Mouse (Mus musculus): ENCODE measurements around the gene Sort1. TPM values are rescaled to one million over a fixed set of nuclear protein-coding genes. Genes with fewer than 3 reads are reported as not detected.
A peak's percentile ranks its signal among the peaks of the same experiment; 100 is the strongest.

Gene Sort1
- polyA plus RNA-seq, 1 experiment from 2014 or later: 32.4 TPM

DNA sequence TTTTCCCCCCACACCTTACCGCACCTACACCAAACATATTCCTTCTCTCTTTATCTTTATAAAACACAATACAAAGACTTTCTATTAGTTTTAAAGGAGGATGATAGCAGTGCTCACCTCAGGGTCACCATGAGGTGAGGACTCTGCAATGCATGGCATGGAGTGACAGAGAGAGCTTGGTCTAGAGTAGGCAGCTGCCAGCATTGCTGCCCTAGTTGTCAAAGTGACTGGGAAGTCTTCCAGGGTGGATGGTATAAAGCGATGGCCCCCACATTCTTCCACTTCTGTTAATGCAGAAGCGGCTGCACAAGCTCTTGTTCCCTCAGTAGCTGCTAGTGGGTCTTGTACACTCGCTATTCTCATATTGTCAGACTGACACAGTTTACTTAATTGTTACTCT, 29.3 kb downstream of the Sort1 start:
- Histone ChIP-seq H3K9ac (no peak overlapping the region), H3K4me1 (replicated peaks) (peaks cover 24% of the 10 kb centered on the region), H3K36me3 (peaks cover 26% of the 10 kb centered on the region), H3K9me3 (replicated peaks) (no peaks in the 10 kb centered on the region), H3K4me2 (no peak overlapping the region), H3K27ac (ENCODE audit: poor library complexity, severe bottlenecking) (no peak overlapping the region), H3K4me3 (no peak overlapping the region), H3K27me3 (replicated peaks) (no peaks in the 10 kb centered on the region)
- no peak for ATAC-seq (ENCODE audit: insufficient number of reproducible peaks, low FRiP score)
- 83% methylated on average over 4 of the region's 4 CpGs for WGBS

DNA sequence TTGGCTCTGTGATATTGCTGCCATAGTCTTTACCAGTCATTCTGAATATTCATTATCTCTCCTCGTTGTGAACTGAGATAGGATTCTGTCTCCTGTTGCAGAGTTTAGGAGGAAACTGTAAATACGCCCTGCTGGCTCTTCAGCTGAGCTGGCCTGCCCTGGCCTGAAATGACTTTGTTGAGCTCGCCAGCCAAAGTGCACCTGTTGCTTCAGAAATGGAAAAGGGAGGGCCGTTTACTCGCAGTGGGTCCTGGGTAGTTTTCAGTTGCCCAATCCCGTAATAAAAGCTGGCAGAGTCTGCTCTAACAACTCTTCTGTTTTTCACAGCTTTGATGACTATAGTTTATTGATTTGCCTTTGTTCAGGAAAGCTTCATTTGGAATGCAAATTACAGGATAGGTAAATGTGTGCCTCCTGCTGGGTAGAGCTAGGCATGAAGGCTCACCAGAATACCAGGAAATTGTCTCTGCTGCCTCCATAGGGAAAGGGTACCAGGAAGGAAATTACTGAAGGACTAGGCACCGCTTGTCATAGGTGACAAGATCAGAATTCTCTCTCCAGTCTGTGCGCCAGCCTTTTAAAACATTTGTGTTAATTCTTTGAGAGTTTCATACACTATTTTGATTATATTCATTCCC, 30.3 kb downstream of the Sort1 start:
- Histone ChIP-seq H3K4me3 (no peak overlapping the region), H3K27me3 (replicated peaks) (no peaks in the 10 kb centered on the region), H3K9me3 (replicated peaks) (no peaks in the 10 kb centered on the region), H3K27ac (ENCODE audit: poor library complexity, severe bottlenecking) (no peak overlapping the region), H3K4me1 (replicated peaks) (peaks cover 22% of the 10 kb centered on the region), H3K36me3 (peaks cover 21% of the 10 kb centered on the region), H3K9ac (no peak overlapping the region), H3K4me2 (no peak overlapping the region)
- 69% methylated on average over 8 of the region's 8 CpGs for WGBS
- ATAC-seq (ENCODE audit: insufficient number of reproducible peaks, low FRiP score): no peak

GRCm38 (mm10) chr3:108318517-108318916, 34.6 kb downstream of the Sort1 start:
- Histone ChIP-seq H3K9ac (no peak overlapping the region), H3K4me3 (no peak overlapping the region), H3K9me3 (replicated peaks) (no peaks in the 10 kb centered on the region), H3K4me1 (replicated peaks) (peaks cover 34% of the 10 kb centered on the region), H3K36me3 (peaks cover 8% of the 10 kb centered on the region), H3K27ac (ENCODE audit: poor library complexity, severe bottlenecking) (no peak overlapping the region), H3K27me3 (replicated peaks) (no peaks in the 10 kb centered on the region), H3K4me2 (no peak overlapping the region)
- 51% methylated on average over 2 of the region's 2 CpGs for WGBS
- no peak for ATAC-seq (ENCODE audit: insufficient number of reproducible peaks, low FRiP score)

- H3K27ac ChIP-seq (ENCODE audit: poor library complexity, severe bottlenecking): no peak overlapping the region
- WGBS: 51% methylated on average over 4 of the region's 4 CpGs
- peaks cover 49% of the 10 kb centered on the region for H3K4me1 ChIP-seq (replicated peaks)
- no peak overlapping the region for H3K4me2 ChIP-seq
- H3K9me3 ChIP-seq (replicated peaks): no peaks in the 10 kb centered on the region
- no peaks in the 10 kb centered on the region for H3K27me3 ChIP-seq (replicated peaks)
- no peak overlapping the region for H3K4me3 ChIP-seq
- ATAC-seq (ENCODE audit: insufficient number of reproducible peaks, low FRiP score): no peak
- H3K9ac ChIP-seq: 0 out of 2 replicates have a peak overlapping the region, but pooled peaks have one; percentile 24
- H3K36me3 ChIP-seq: peaks cover 17% of the 10 kb centered on the region
These were observed 37.8 kb downstream of the Sort1 start for GRCm38 (mm10) chr3:108321671-108322070.

- Histone ChIP-seq H3K4me1 (replicated peaks) (peaks cover 53% of the 10 kb centered on the region), H3K36me3 (peaks cover 20% of the 10 kb centered on the region), H3K27ac (ENCODE audit: poor library complexity, severe bottlenecking) (no peak overlapping the region), H3K9me3 (replicated peaks) (no peaks in the 10 kb centered on the region), H3K4me3 (no peak overlapping the region), H3K27me3 (replicated peaks) (no peaks in the 10 kb centered on the region), H3K9ac (no peak overlapping the region), H3K4me2 (no peak overlapping the region)
- no peak for ATAC-seq (ENCODE audit: insufficient number of reproducible peaks, low FRiP score)
- 76% methylated on average over 4 of the region's 4 CpGs for WGBS
These were observed 38.3 kb downstream of the Sort1 start for GRCm38 (mm10) chr3:108322136-108322535.

DNA sequence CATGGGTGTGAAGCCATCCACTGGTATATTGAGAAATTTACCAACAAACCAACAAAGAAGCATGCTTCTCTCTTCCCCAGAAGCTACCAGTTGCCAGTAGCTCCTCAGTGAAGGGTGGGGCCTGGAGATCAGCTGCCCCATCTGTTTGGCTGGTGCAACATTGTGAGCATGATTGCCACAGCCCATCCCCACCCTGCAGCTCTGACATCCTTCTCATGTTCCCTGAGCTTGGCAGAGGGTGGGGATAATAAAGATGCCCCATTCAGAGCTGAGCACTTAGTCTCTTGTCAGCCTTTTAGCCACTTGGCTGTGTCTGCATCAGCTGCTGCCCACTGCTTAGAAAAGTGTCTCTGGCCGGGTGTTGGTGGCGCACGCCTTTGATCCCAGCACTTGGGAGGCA, 39.1 kb downstream of the Sort1 start:
- no peak overlapping the region for H3K4me2 ChIP-seq
- H3K27me3 ChIP-seq (replicated peaks): no peaks in the 10 kb centered on the region
- no peak overlapping the region for H3K4me3 ChIP-seq
- no peak for ATAC-seq (ENCODE audit: insufficient number of reproducible peaks, low FRiP score)
- WGBS: 93% methylated on average over 3 of the region's 3 CpGs
- H3K9ac ChIP-seq: no peak overlapping the region
- peaks cover 60% of the 10 kb centered on the region for H3K4me1 ChIP-seq (replicated peaks)
- no peak overlapping the region for H3K27ac ChIP-seq (ENCODE audit: poor library complexity, severe bottlenecking)
- H3K9me3 ChIP-seq (replicated peaks): no peaks in the 10 kb centered on the region
- H3K36me3 ChIP-seq: peaks cover 24% of the 10 kb centered on the region

DNA sequence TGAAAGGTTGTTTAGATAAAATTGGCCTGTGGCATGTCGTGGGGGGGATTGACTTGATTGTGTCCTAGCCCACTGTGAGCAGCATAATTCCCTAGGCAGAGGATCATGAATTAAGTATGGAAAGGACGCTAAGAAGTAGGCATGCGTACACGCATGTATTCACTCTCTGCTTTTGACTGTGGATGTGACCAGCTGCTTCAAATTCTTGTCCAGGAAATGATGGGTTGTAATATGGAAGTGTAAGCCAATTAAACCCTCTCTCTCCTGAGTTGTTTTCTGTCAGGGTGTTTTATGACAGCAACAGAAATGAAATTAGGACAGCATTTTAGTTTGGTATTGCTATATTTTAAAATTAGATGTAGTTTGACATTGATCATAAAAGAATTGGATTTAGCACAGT, 41.0 kb downstream of the Sort1 start:
- 78% methylated on average over 4 of the region's 4 CpGs for WGBS
- ATAC-seq (ENCODE audit: insufficient number of reproducible peaks, low FRiP score): no peak
- H3K27me3 ChIP-seq (replicated peaks): no peaks in the 10 kb centered on the region

GRCm38 (mm10) chr3:108325521-108325920, 41.6 kb downstream of the Sort1 start:
- Histone ChIP-seq H3K27ac (ENCODE audit: poor library complexity, severe bottlenecking) (no peak overlapping the region), H3K4me1 (replicated peaks) (peaks cover 51% of the 10 kb centered on the region), H3K9me3 (replicated peaks) (no peaks in the 10 kb centered on the region), H3K36me3 (peaks cover 33% of the 10 kb centered on the region), H3K4me2 (no peak overlapping the region), H3K4me3 (no peak overlapping the region), H3K27me3 (replicated peaks) (no peaks in the 10 kb centered on the region), H3K9ac (no peak overlapping the region)
- no peak for ATAC-seq (ENCODE audit: insufficient number of reproducible peaks, low FRiP score)
- WGBS: 89% methylated on average over 9 of the region's 9 CpGs

More for the DNA sequence above, 41.0 kb downstream of the Sort1 start:
- no peak overlapping the region for H3K27ac ChIP-seq (ENCODE audit: poor library complexity, severe bottlenecking)
- H3K4me1 ChIP-seq (replicated peaks): peaks cover 58% of the 10 kb centered on the region
- no peak overlapping the region for H3K4me3 ChIP-seq
- H3K9ac ChIP-seq: no peak overlapping the region
- no peaks in the 10 kb centered on the region for H3K9me3 ChIP-seq (replicated peaks)
- H3K4me2 ChIP-seq: no peak overlapping the region
- peaks cover 28% of the 10 kb centered on the region for H3K36me3 ChIP-seq

GRCm38 (mm10) chr3:108327275-108327674, 43.4 kb downstream of the Sort1 start:
- Histone ChIP-seq H3K36me3 (peaks cover 49% of the 10 kb centered on the region), H3K9ac (no peak overlapping the region), H3K27ac (ENCODE audit: poor library complexity, severe bottlenecking) (no peak overlapping the region), H3K4me3 (no peak overlapping the region), H3K4me2 (no peak overlapping the region), H3K4me1 (replicated peaks) (peaks cover 35% of the 10 kb centered on the region), H3K27me3 (replicated peaks) (no peaks in the 10 kb centered on the region), H3K9me3 (replicated peaks) (no peaks in the 10 kb centered on the region)
- WGBS: 70% methylated on average over 8 of the region's 8 CpGs
- no peak for ATAC-seq (ENCODE audit: insufficient number of reproducible peaks, low FRiP score)

GRCm38 (mm10) chr3:108327916-108328315, 44.0 kb downstream of the Sort1 start:
- ATAC-seq (ENCODE audit: insufficient number of reproducible peaks, low FRiP score): no peak
- Histone ChIP-seq H3K27me3 (replicated peaks) (no peaks in the 10 kb centered on the region), H3K36me3 (peaks cover 55% of the 10 kb centered on the region), H3K4me2 (peak overlapping the region; percentile 23; the same call in 1 of the 2 replicates), H3K4me3 (no peak overlapping the region), H3K9me3 (replicated peaks) (no peaks in the 10 kb centered on the region), H3K27ac (ENCODE audit: poor library complexity, severe bottlenecking) (peak overlapping the region; percentile 74), H3K4me1 (replicated peaks) (peaks cover 35% of the 10 kb centered on the region), H3K9ac (no peak overlapping the region)
- WGBS: 68% methylated on average over 3 of the region's 3 CpGs

- Histone ChIP-seq H3K4me2 (peak overlapping the region; percentile 23; the same call in 1 of the 2 replicates), H3K4me1 (replicated peaks) (peaks cover 35% of the 10 kb centered on the region), H3K27ac (ENCODE audit: poor library complexity, severe bottlenecking) (peak overlapping the region; percentile 74), H3K9me3 (replicated peaks) (no peaks in the 10 kb centered on the region), H3K4me3 (no peak overlapping the region), H3K27me3 (replicated peaks) (no peaks in the 10 kb centered on the region), H3K9ac (no peak overlapping the region), H3K36me3 (peaks cover 59% of the 10 kb centered on the region)
- peak; percentile 45; the same call in 1 of the 2 replicates for ATAC-seq (ENCODE audit: insufficient number of reproducible peaks, low FRiP score)
- 37% methylated on average over 9 of the region's 9 CpGs for WGBS
These were observed 44.6 kb downstream of the Sort1 start for GRCm38 (mm10) chr3:108328441-108328841.

DNA sequence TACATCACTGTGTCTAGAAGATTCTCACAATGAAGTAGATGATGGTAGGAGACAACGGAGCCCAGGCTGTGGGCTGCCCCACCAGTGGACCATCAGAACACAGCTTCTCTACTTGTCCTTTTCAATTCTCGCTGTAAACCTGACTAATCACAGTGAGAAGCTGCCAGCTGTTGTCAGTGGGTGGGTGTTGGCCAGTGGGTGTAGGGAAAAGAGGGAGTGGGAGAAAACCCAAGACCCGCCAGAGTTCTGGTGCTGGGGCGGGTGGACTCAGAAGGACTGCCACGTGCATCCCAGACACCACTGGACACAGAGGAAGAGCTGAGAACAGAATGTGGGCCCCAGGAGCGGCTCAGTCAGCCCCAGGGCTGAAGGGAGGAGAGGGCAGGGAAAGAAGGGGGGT, 46.9 kb downstream of the Sort1 start:
- WGBS: 91% methylated on average over 6 of the region's 6 CpGs
- H3K27me3 ChIP-seq (replicated peaks): no peaks in the 10 kb centered on the region
- no peak for ATAC-seq (ENCODE audit: insufficient number of reproducible peaks, low FRiP score)
- peaks cover 67% of the 10 kb centered on the region for H3K36me3 ChIP-seq
- H3K9ac ChIP-seq: no peak overlapping the region
- H3K4me2 ChIP-seq: no peak overlapping the region
- H3K4me3 ChIP-seq: no peak overlapping the region
- no peaks in the 10 kb centered on the region for H3K9me3 ChIP-seq (replicated peaks)
- H3K4me1 ChIP-seq (replicated peaks): peaks cover 21% of the 10 kb centered on the region
- H3K27ac ChIP-seq (ENCODE audit: poor library complexity, severe bottlenecking): no peak overlapping the region
